Mouse (Mus musculus) megakaryocyte, embryonic 14.5 days (primary cell): ENCODE data around the gene Gm19345.

Source experiments
- FLI1 ChIP-seq: IDR thresholded peaks from 2 replicates; pipeline ENCODE4 v1.6.1; 2012; ENCODE audit warnings: low read length, inconsistent platforms, mixed read lengths
- GATA1 ChIP-seq: IDR thresholded peaks from 3 replicates; pipeline ENCODE4 v1.6.1; 2012; ENCODE audit warnings: mixed read lengths, low read length, inconsistent platforms, borderline replicate concordance

GRCm38 (mm10) chr7:19853526-19853925 lies 1.7 kb downstream of the Gm19345 start:
- TF ChIP-seq GATA1 (no peak), FLI1 (no peak)
